Mouse (Mus musculus): ENCODE results near the gene 2610001J05Rik.
"Not testable (repeated sequence)": the region's sequence is repeated elsewhere in the genome, so short reads cannot be mapped to it uniquely, and the experiment has no call there.

Gene 2610001J05Rik

DNA sequence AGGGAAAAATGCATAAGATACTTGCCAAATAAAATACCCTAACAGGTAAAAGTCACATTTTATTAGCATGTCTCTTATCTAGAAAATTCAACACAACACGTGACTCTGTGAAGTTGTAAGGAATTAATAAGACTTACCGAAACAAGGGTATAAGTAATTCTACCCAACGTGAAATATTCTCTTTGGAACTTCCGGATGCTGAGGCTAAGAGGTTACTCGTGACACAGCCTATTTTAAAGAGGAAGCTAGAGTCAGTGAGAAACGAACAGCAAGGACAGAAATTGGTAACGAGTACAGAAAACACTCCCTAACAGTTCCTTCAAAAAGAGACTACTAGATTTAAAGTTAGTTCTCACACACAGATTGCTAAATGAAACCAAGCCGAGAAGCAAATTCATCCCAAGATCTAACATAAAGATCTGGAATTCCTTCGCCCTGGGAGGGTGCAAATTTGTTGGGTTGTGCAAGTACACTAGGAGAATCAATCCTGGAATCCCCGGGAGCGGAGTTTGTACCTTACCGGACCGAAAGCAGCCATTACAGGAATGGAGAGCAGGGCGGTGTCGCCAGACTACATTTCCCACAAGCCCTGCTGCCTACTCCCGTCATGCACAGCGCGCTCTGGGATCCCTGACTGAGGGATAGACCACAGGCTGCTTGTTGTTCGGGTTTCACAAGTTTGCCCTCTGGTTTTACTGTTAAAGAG, at the start of gene 2610001J05Rik:
Gene 2610001J05Rik, minus strand, starts transcription at position 600 of the 706 bp plus-strand sequence.
- DNase-seq (ENCODE audit: low spot score) = peak; percentile 91

GRCm38 (mm10) chr6:13909762-13910537, 38.6 kb upstream of the 2610001J05Rik start:
- DNase-seq (ENCODE audit: low spot score) = no peak

GRCm38 (mm10) chr6:13902941-13903627, 31.8 kb upstream of the 2610001J05Rik start:
- no peak for DNase-seq (ENCODE audit: low spot score)

DNA sequence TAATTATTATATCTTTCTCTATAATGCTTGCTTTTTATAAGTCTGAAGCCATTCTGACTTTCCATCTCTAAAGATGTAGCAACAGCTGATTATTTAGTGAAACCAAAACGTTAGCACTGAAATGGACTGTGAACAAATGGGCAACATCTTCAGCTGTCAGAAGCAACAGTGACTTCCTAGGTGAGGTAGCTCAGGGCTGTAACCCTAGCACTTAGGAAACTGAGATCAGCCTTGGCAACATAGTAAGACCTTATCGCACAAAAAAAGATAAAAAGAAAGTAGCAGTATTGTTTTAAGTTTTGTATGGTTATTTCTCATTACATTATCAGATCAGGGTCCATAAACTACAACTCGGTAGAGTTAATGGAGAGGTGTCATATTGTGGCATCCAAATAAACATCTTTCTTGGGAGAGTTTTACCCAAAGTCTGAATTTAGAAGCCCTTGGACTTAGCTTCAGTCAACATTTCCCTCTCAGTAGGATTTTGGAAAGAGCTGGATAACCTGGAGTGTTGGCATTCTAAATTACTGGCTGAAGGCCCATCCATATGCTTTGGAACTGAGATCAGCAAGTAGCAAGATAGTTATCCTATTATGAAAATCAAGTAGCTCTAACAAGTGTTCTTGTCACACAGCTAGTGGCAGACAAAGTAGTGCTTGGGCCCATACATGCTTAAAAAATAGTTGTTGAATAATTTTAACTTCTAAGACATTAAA, 13.7 kb upstream of the 2610001J05Rik start:
- DNase-seq (ENCODE audit: low spot score) = no peak

GRCm38 (mm10) chr6:13882919-13883318, 11.6 kb upstream of the 2610001J05Rik start:
- no peak for DNase-seq (ENCODE audit: low spot score)

GRCm38 (mm10) chr6:13873959-13874358, 2.6 kb upstream of the 2610001J05Rik start:
- no peak for DNase-seq (ENCODE audit: low spot score)

DNA sequence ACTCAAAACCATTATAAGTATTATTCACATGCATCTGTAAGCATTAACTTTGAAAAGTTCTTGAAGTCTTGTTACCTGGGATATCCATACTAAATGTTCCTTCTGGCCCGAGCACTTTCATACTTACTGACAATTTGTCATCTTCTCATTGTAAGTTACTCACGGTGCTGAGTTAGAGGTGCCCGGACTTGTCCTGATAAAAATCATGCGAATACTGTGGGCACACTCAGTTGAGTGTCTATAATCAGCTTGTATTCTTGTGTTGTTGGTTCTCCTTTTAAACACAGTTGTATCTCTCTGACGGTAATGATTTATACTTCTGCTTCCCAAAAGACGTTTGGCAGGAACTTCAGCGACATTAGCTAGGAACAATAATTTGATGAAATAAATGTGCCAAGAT, 758 bp upstream of the 2610001J05Rik start:
- DNase-seq (ENCODE audit: low spot score) = no peak

DNA sequence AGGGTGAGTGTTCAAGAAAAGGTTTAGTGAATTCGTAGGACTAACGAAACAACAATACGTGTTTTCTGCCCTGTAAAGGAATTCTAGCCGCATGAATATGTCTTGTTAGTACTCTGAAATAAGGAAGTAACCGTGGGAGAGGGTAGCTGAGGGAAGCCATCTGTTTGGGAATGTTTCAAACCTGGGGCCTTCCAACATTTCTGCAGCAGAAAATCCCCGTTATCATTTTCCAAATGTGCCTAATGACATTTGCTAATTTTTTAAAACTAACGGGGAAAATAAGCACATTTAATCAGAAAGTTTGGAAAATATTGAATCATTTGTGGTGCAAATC, 274 bp upstream of the 2610001J05Rik start:
- DNase-seq (ENCODE audit: low spot score) = no peak

- peak; percentile 53 for DNase-seq (ENCODE audit: low spot score)
Measured at GRCm38 (mm10) chr6:13870289-13870741, 1.0 kb downstream of the 2610001J05Rik start.

- no peak for DNase-seq (ENCODE audit: low spot score)
Measured at GRCm38 (mm10) chr6:13860596-13860995, 10.7 kb downstream of the 2610001J05Rik start.

DNA sequence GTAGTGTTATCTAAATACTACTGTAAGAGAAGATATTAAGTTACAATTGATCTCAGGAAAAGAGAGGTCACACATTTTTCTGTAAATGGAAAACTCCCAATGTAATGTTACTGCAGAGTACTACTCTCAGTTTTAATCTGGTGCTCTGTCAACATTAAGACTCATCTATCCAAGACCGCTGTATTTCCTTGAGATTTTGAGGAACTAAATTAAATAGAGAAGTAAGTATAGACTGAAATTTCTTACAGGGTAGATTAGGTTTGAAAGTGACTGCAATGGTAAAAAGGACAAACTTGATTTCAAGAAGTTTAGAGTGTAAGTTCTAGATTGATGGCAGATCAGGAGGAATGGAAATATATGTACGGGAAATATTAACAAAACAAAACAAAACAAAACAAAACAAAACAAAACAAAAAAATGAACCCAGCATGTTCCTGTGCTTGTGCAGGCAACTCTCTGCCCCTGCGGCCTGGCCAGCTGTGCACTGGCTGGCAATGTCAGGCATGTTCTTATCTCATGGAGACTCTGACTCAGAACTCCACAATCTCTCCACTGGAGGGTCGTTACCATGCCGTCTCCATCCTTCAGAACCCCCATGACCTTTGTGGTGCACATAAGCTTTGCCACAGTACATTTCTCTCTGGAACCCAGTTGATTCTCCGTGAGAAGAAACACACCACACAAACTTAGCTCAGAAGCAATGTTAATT, 11.3 kb downstream of the 2610001J05Rik start:
- no peak for DNase-seq (ENCODE audit: low spot score)

DNA sequence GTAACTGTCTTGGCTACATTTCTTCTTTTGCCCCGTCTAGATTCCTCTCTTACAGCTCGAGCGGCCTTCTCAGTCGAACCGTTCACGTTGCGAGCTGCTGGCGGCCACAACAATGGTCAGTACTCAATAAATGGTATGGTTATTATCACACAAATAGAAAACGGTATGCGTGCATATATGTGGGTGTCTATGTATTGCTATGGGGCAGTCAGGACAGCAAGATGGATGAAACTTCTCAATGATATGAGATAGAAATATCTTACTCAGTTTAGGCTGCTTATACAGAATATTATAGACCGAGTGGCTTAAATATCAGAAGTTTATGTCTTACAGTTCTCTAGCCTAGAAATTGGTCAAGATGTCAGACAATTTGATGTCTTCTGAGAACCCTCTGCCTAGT, 17.1 kb downstream of the 2610001J05Rik start:
- no peak for DNase-seq (ENCODE audit: low spot score)

- DNase-seq (ENCODE audit: low spot score) = no peak
Measured at GRCm38 (mm10) chr6:13853244-13853643, 18.1 kb downstream of the 2610001J05Rik start.

DNA sequence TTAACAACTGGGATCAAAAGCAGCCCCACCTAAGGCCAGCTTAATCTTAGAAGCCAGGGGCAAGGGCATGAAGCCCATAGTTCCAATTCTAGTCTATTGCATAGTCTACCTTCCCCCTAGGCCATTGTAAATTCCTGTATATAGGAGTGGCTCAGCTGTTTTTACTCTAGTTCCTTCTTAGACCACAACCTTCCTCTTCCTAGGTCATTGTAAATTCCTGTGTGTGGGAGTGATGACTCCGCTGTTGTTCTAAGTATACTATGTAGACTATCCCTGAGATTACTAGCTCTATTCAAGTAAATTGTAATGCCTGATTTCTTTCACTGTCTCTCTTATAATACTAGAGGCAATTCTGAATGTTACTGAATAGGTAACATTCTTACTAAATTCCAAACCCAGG, 25.3 kb downstream of the 2610001J05Rik start:
- DNase-seq (ENCODE audit: low spot score) = not testable (repeated sequence)

- DNase-seq (ENCODE audit: low spot score) = peak; percentile 42
Measured at GRCm38 (mm10) chr6:13839345-13840054, 31.8 kb downstream of the 2610001J05Rik start, which contains the start of gene Gpr85. Gene Gpr85, minus strand, starts transcription at chr6:13839942.

GRCm38 (mm10) chr6:13838677-13839344, 32.5 kb downstream of the 2610001J05Rik start:
- peak; percentile 86 for DNase-seq (ENCODE audit: low spot score)

DNA sequence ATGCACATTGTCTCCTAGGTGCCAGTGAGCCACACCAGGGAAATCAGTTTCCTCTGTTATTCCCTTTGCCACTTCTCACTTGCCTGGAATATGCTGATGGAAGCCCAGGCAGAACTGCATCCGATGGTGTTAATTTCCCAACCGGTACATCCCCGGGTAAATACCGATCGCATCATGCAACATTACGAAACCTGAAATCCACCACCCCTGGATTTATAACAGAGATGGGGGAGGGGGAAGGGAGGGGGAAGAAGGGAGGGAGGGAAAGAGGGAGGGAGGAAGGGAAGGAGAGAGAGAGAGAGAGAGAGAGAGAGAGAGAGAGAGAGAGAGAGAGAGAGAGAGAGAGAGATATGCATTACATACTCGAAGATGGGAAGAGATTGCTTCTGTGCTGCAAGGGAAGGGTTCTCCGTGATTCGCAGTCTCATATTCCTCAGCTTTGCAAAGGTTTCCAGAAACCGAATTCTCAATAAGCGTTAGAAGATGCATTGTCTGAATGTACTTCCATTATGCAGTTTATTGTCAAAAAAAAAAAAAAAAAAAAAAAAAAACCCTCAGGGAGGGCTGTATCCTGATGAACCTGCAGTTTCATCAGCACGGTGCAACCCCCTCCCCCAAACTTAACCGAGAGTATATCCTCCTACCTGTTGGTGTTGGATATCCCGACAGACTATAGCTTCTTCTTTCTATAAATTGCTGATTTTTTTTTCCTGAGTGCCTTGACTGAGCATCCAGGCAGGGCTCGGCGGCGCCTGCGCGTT, 33.2 kb downstream of the 2610001J05Rik start:
- peak; percentile 63 for DNase-seq (ENCODE audit: low spot score)

- peak; percentile 15 for DNase-seq (ENCODE audit: low spot score)
Measured at GRCm38 (mm10) chr6:13836967-13837570, 34.2 kb downstream of the 2610001J05Rik start.
